Mouse (Mus musculus) adrenal gland, adult 2 months (tissue): ENCODE results near the gene H2-Q4. TPM values are rescaled to one million over a fixed set of nuclear protein-coding genes. Genes with fewer than 3 reads are reported as not detected.
"Not testable (repeated sequence)": the region's sequence is repeated elsewhere in the genome, so short reads cannot be mapped to it uniquely, and the experiment has no call there.

Source experiments
- DNase-seq: peaks from one replicate; pipeline ENCODE4 v3.0.0; 2021
- polyA plus RNA-seq: library from polyadenylated mRNA; depleted of rRNA; stranded (reverse); fragments of >200 nt; gene quantifications from 2 replicates; pipeline ENCODE4 v1.2.3, GENCODE M21; 2012; rRNA removed
- total RNA-seq, 2 experiments: library from RNA; stranded (reverse); gene quantifications; 2 replicates each; pipeline ENCODE4 v1.2.3; 2021

The H2-Q4 gene
- total and polyA plus RNA-seq, 3 experiments, result 21.1 to 203 (median 28.8) TPM

DNA sequence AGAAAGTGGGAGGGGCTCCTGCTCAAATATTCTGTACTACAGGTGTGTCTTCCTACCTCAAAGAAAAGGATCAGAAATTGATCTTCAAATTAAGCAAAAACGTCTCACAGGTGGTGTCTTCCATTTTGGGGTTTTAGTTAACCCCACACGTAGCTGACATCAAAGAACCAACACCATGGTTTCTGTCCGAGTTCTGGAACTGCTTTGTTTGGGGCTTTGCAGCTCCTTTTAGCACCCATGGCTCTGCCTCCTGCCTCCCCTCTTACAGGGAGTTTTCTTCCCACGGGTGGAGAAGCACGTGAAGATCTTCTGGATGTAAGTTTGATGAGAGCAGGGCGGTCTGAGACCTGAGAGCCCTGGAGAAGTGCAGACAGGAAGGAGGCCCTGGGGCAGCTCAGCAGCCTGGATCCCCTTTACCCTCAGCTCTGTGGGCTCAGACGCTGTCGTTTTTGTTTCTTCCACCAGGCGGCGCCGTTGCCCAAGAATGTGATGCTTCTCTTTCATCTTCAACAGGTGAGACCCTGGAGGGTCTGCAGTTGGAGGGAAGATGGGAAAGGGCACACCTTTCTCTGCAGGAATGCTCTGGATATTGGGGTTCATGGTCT is 40.9 kb downstream of the H2-Q4 start:
- DNase-seq, result peak; percentile 20

- DNase-seq, result not testable (repeated sequence)
These were observed 41.9 kb downstream of the H2-Q4 start for GRCm38 (mm10) chr17:35421331-35421730.

- not testable (repeated sequence) for DNase-seq
These were observed 42.9 kb downstream of the H2-Q4 start for GRCm38 (mm10) chr17:35422360-35422759.

GRCm38 (mm10) chr17:35423131-35423810 is 43.9 kb downstream of the H2-Q4 start:
- DNase-seq, result not testable (repeated sequence)

DNA sequence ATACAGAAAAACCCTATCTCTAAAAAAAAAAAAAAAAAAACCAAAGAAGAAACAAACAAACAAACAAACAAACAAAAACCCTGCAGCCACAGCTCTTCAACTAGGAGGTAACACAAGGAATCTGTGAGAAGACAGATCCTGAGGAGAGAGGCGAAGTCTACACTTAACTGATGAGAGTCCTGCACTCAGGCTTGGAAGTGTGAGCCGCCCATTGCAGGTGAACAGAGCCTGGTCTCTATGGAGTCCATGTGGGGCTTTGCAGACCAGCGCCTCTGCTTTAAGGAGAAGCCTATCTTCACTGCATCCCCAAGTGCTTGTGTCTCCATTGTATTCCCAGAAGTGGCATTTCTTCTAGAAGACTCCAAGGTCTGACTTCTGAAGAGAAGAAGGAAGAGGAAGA is 44.7 kb downstream of the H2-Q4 start:
- not testable (repeated sequence) for DNase-seq

GRCm38 (mm10) chr17:35424624-35425416 is 45.4 kb downstream of the H2-Q4 start, which contains the start of gene H2-Q6:
Gene H2-Q6 (plus strand): TSS chr17:35424850.
- DNase-seq, result peak; percentile 81

DNA sequence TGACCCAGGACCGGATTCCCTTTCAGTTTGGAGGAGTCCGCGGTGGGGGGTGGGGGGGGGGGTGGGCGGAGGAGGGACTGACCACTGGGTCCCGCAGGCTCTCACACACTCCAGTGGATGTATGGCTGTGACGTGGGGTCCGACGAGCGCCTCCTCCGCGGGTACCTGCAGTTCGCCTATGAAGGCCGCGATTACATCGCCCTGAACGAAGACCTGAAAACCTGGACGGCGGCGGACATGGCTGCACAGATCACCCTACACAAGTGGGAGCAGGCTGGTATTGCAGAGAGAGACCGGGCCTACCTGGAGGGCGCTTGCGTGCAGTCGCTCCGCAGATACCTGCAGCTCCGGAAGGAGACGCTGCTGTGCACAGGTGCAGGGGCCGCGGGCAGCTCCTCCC is 46.1 kb downstream of the H2-Q4 start:
- DNase-seq, result not testable (repeated sequence)

DNA sequence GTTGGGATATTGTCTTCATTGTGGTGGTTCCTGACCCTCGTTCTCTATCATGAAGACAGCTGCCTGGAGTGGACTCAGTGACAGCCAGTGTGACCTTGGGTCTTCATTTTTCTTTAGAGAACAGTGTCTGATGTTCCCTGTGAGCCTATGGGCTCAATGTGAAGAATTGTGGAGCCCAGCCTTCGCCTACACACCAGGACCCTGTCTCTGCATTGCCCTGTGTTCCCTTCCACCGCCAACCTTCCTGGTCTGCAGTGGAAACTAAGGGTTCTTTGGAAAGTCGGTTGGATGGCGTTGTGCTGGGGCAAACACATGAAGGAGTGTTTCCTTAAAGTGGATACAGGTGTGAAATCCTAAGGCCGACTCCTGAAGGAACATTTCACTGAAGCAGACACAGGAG is 49.5 kb downstream of the H2-Q4 start:
- not testable (repeated sequence) for DNase-seq

GRCm38 (mm10) chr17:35430671-35431070 is 51.3 kb downstream of the H2-Q4 start:
- DNase-seq, result not testable (repeated sequence)

DNA sequence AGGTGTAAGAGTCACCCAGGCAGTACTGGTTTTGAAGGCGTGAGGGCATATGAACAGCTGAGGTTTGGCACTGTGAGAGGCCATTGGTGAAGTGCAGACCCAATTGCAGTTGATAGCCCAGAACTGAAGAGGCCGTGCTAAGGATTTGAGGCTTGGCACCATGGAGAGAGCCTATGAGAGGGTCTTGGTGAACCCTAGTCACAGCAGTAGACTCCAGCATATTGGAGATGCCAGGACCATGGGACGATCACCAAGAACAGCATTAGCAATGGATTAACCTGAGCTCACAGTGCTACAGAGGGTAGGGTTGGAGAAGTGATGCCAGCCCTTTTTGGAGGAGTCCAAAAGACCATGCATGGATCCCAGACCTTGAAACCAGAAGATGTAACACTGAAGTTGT is 52.8 kb downstream of the H2-Q4 start:
- not testable (repeated sequence) for DNase-seq

- DNase-seq, result not testable (repeated sequence)
These were observed 55.4 kb downstream of the H2-Q4 start for GRCm38 (mm10) chr17:35434836-35435235.

Other genes with a start within 250 kb of the H2-Q4 start
- under 1 TPM in 1 of 2 experiments, not detected in 1; 0.78 TPM for gene Apom, start 247.6 kb upstream of the H2-Q4 start, total RNA-seq
- 0.22 TPM in 1 of 2 replicates, not detected in the other for gene Apom, start 247.6 kb upstream of the H2-Q4 start, polyA plus RNA-seq
- 100 to 1,000 TPM; 389 to 403 TPM for gene Bag6, start 244.4 kb upstream of the H2-Q4 start, total RNA-seq
- 433 and 470 TPM in 2 replicates for gene Bag6, start 244.4 kb upstream of the H2-Q4 start, polyA plus RNA-seq
- gene Prrc2a, start 214.7 kb upstream of the H2-Q4 start, total RNA-seq, result 100 to 1,000 TPM; 205 to 258 TPM
- 598 and 625 TPM in 2 replicates for gene Prrc2a, start 214.7 kb upstream of the H2-Q4 start, polyA plus RNA-seq
- gene Aif1, start 203.5 kb upstream of the H2-Q4 start, total RNA-seq, result 1 to 10 TPM; 3.4 to 6.4 TPM
- 0.30 and 0.46 TPM in 2 replicates for gene Aif1, start 203.5 kb upstream of the H2-Q4 start, polyA plus RNA-seq
- 1 to 10 TPM; 5.0 to 7.6 TPM for gene Lst1, start 191.2 kb upstream of the H2-Q4 start, total RNA-seq
- 3.6 and 4.6 TPM in 2 replicates for gene Lst1, start 191.2 kb upstream of the H2-Q4 start, polyA plus RNA-seq
- 1 to 10 TPM; 1.8 to 7.7 TPM for gene Ltb, start 185.2 kb upstream of the H2-Q4 start, total RNA-seq
- 5.8 and 8.5 TPM in 2 replicates for gene Ltb, start 185.2 kb upstream of the H2-Q4 start, polyA plus RNA-seq
- gene Tnf, start 177.6 kb upstream of the H2-Q4 start, total RNA-seq, result under 1 TPM; 0.35 to 0.52 TPM
- 0.62 and 1.0 TPM in 2 replicates for gene Tnf, start 177.6 kb upstream of the H2-Q4 start, polyA plus RNA-seq
- gene Lta, start 174.3 kb upstream of the H2-Q4 start, total RNA-seq, result under 1 TPM; 0.26 to 0.35 TPM
- gene Lta, start 174.3 kb upstream of the H2-Q4 start, polyA plus RNA-seq, result 0.18 and 0.33 TPM in 2 replicates
- gene Gm16181, start 158.8 kb upstream of the H2-Q4 start, total RNA-seq, result not detected
- 0.31 and 1.3 TPM in 2 replicates for gene Gm16181, start 158.8 kb upstream of the H2-Q4 start, polyA plus RNA-seq
- 1 to 10 TPM; 5.6 to 5.7 TPM for gene Atp6v1g2, start 146.0 kb upstream of the H2-Q4 start, total RNA-seq
- gene Atp6v1g2, start 146.0 kb upstream of the H2-Q4 start, polyA plus RNA-seq, result 7.2 and 8.5 TPM in 2 replicates
- gene Nfkbil1, start 143.8 kb upstream of the H2-Q4 start, total RNA-seq, result 10 to 100 TPM; 14.1 to 19.4 TPM
- 52.3 and 57.6 TPM in 2 replicates for gene Nfkbil1, start 143.8 kb upstream of the H2-Q4 start, polyA plus RNA-seq
- gene Ddx39b, start 137.9 kb upstream of the H2-Q4 start, total RNA-seq, result 100 to 1,000 TPM; 192 to 200 TPM
- gene Ddx39b, start 137.9 kb upstream of the H2-Q4 start, polyA plus RNA-seq, result 164 and 180 TPM in 2 replicates
- 100 to 1,000 TPM; 172 to 281 TPM for gene H2-D1, start 116.9 kb upstream of the H2-Q4 start, total RNA-seq
- gene H2-D1, start 116.9 kb upstream of the H2-Q4 start, polyA plus RNA-seq, result 473 and 543 TPM in 2 replicates
- 1 to 10 TPM in 1 of 2 experiments, under 1 TPM in 1; 0.98 to 3.6 TPM for gene H2-Q1, start 59.2 kb upstream of the H2-Q4 start, total RNA-seq
- 0.04 TPM in 1 of 2 replicates, not detected in the other for gene H2-Q1, start 59.2 kb upstream of the H2-Q4 start, polyA plus RNA-seq
- 1 to 10 TPM in 1 of 2 experiments, under 1 TPM in 1; 0.61 to 2.5 TPM for gene H2-Q2, start 37.4 kb upstream of the H2-Q4 start, total RNA-seq
- gene H2-Q2, start 37.4 kb upstream of the H2-Q4 start, polyA plus RNA-seq, result 0.27 TPM in 1 of 2 replicates, not detected in the other
- gene H2-Q6, start 45.2 kb downstream of the H2-Q4 start, total RNA-seq, result 1 to 10 TPM; 3.3 to 7.9 TPM
- 23.0 and 24.7 TPM in 2 replicates for gene H2-Q6, start 45.2 kb downstream of the H2-Q4 start, polyA plus RNA-seq
- gene H2-Q7, start 59.5 kb downstream of the H2-Q4 start, total RNA-seq, result 1 to 10 TPM; 5.0 to 5.7 TPM
- 59.2 and 61.8 TPM in 2 replicates for gene H2-Q7, start 59.5 kb downstream of the H2-Q4 start, polyA plus RNA-seq
- gene H2-Q10, start 90.5 kb downstream of the H2-Q4 start, total RNA-seq, result 10 to 100 TPM in 1 of 2 experiments, 1 to 10 TPM in 1; 3.0 to 11.9 TPM
- 37.5 and 46.4 TPM in 2 replicates for gene H2-Q10, start 90.5 kb downstream of the H2-Q4 start, polyA plus RNA-seq
- gene Pou5f1, start 126.4 kb downstream of the H2-Q4 start, total RNA-seq, result not detected
- not detected in 2 replicates for gene Pou5f1, start 126.4 kb downstream of the H2-Q4 start, polyA plus RNA-seq
- 1 to 10 TPM; 4.6 to 5.0 TPM for gene Tcf19, start 137.2 kb downstream of the H2-Q4 start, total RNA-seq
- 7.6 and 9.5 TPM in 2 replicates for gene Tcf19, start 137.2 kb downstream of the H2-Q4 start, polyA plus RNA-seq
- gene Cchcr1, start 137.5 kb downstream of the H2-Q4 start, total RNA-seq, result 1 to 10 TPM; 6.2 to 8.0 TPM
- 2.9 and 3.9 TPM in 2 replicates for gene Cchcr1, start 137.5 kb downstream of the H2-Q4 start, polyA plus RNA-seq
- gene Psors1c2, start 153.6 kb downstream of the H2-Q4 start, total RNA-seq, result not detected
- gene Psors1c2, start 153.6 kb downstream of the H2-Q4 start, polyA plus RNA-seq, result not detected in 2 replicates
- under 1 TPM; 0.20 to 0.62 TPM for gene Cdsn, start 172.5 kb downstream of the H2-Q4 start, total RNA-seq
- 7.3 and 7.4 TPM in 2 replicates for gene Cdsn, start 172.5 kb downstream of the H2-Q4 start, polyA plus RNA-seq
- not detected for gene 2300002M23Rik, start 187.8 kb downstream of the H2-Q4 start, total RNA-seq
- not detected in 2 replicates for gene 2300002M23Rik, start 187.8 kb downstream of the H2-Q4 start, polyA plus RNA-seq
- not detected for gene Sfta2, start 221.9 kb downstream of the H2-Q4 start, total RNA-seq
- not detected in 2 replicates for gene Sfta2, start 221.9 kb downstream of the H2-Q4 start, polyA plus RNA-seq
- gene Gm9573, start 247.0 kb downstream of the H2-Q4 start, total RNA-seq, result not detected
- not detected in 2 replicates for gene Gm9573, start 247.0 kb downstream of the H2-Q4 start, polyA plus RNA-seq